Mouse (Mus musculus): ENCODE data around the gene Mapk8ip1. TPM values are rescaled to one million over a fixed set of nuclear protein-coding genes. Genes with fewer than 3 reads are reported as not detected.

Mapk8ip1 gene
- polyA plus RNA-seq, 1 experiment from 2014 or later: 30.4 TPM

- Histone ChIP-seq H3K27me3 (ENCODE audit: insufficient read depth, low read length) (no peaks in the 10 kb centered on the region), H3K9me3 (ENCODE audit: low read length) (peaks cover 6% of the 10 kb centered on the region), H3K4me3 (ENCODE audit: low read length) (no peak overlapping the region), H3K27ac (ENCODE audit: low read length) (no peak overlapping the region), H3K9ac (replicated peaks; ENCODE audit: low read length) (no peak overlapping the region), H3K36me3 (ENCODE audit: insufficient read depth, low read length) (no peaks in the 10 kb centered on the region), H3K4me2 (replicated peaks; ENCODE audit: low read depth, low read length) (no peak overlapping the region), H3K4me1 (ENCODE audit: insufficient read depth, low read length) (peaks cover 10% of the 10 kb centered on the region)
- ATAC-seq (ENCODE audit: low FRiP score, low TSS enrichment): no peak
- WGBS: 85% methylated on average over 4 of the region's 4 CpGs
These were observed 36.3 kb upstream of the Mapk8ip1 start for GRCm38 (mm10) chr2:92437366-92437765.

- 42% methylated on average over 6 of the region's 6 CpGs for WGBS
- Histone ChIP-seq H3K4me2 (replicated peaks; ENCODE audit: low read depth, low read length) (peak overlapping the region; percentile 67; the same call in 1 of the 2 replicates), H3K27me3 (ENCODE audit: insufficient read depth, low read length) (no peaks in the 10 kb centered on the region), H3K9ac (replicated peaks; ENCODE audit: low read length) (no peak overlapping the region), H3K36me3 (ENCODE audit: insufficient read depth, low read length) (no peaks in the 10 kb centered on the region), H3K27ac (ENCODE audit: low read length) (no peak overlapping the region), H3K4me1 (ENCODE audit: insufficient read depth, low read length) (peaks cover 28% of the 10 kb centered on the region), H3K4me3 (ENCODE audit: low read length) (no peak overlapping the region), H3K9me3 (ENCODE audit: low read length) (peaks cover 6% of the 10 kb centered on the region)
- no peak for ATAC-seq (ENCODE audit: low FRiP score, low TSS enrichment)
These were observed 34.0 kb upstream of the Mapk8ip1 start for GRCm38 (mm10) chr2:92435023-92435422.

- peaks cover 34% of the 10 kb centered on the region for H3K4me1 ChIP-seq (ENCODE audit: insufficient read depth, low read length)
These were observed 33.3 kb upstream of the Mapk8ip1 start for GRCm38 (mm10) chr2:92434375-92434745.

GRCm38 (mm10) chr2:92433578-92434374 is 32.7 kb upstream of the Mapk8ip1 start, which contains the start of gene Cry2:
Gene Cry2 (minus strand): TSS chr2:92434043.
- WGBS: under 1% methylated on average over 74 of the region's 76 CpGs
- H3K4me2 ChIP-seq (replicated peaks; ENCODE audit: low read depth, low read length): peak within 1 kb of the TSS; percentile 88
- 0 out of 2 replicates have a peak, but pooled peaks cover 3% of the 10 kb centered on the region for H3K36me3 ChIP-seq (ENCODE audit: insufficient read depth, low read length)
- H3K9me3 ChIP-seq (ENCODE audit: low read length): peaks cover 6% of the 10 kb centered on the region
- no peaks in the 10 kb centered on the region for H3K27me3 ChIP-seq (ENCODE audit: insufficient read depth, low read length)
- peak within 1 kb of the TSS; percentile 43; the same call in 1 of the 2 replicates for H3K27ac ChIP-seq (ENCODE audit: low read length)
- H3K4me1 ChIP-seq (ENCODE audit: insufficient read depth, low read length): peaks cover 39% of the 10 kb centered on the region
- peak within 1 kb of the TSS; percentile 88 for H3K4me3 ChIP-seq (ENCODE audit: low read length)
- H3K9ac ChIP-seq (replicated peaks; ENCODE audit: low read length): peak within 1 kb of the TSS; percentile 93
- peak; percentile 97 for ATAC-seq (ENCODE audit: low FRiP score, low TSS enrichment)

More at GRCm38 (mm10) chr2:92434375-92434745, 33.3 kb upstream of the Mapk8ip1 start:
- 7% methylated on average over 12 of the region's 12 CpGs for WGBS
- Histone ChIP-seq H3K27me3 (ENCODE audit: insufficient read depth, low read length) (no peaks in the 10 kb centered on the region), H3K4me2 (replicated peaks; ENCODE audit: low read depth, low read length) (peak overlapping the region; percentile 67), H3K9ac (replicated peaks; ENCODE audit: low read length) (peak overlapping the region; percentile 44), H3K9me3 (ENCODE audit: low read length) (peaks cover 6% of the 10 kb centered on the region), H3K27ac (ENCODE audit: low read length) (no peak overlapping the region), H3K4me3 (ENCODE audit: low read length) (peak overlapping the region; percentile 88), H3K36me3 (ENCODE audit: insufficient read depth, low read length) (0 out of 2 replicates have a peak, but pooled peaks cover 2% of the 10 kb centered on the region)
- ATAC-seq (ENCODE audit: low FRiP score, low TSS enrichment): no peak

- no peak for ATAC-seq (ENCODE audit: low FRiP score, low TSS enrichment)
- Histone ChIP-seq H3K36me3 (ENCODE audit: insufficient read depth, low read length) (0 out of 2 replicates have a peak, but pooled peaks cover 3% of the 10 kb centered on the region), H3K27ac (ENCODE audit: low read length) (peak overlapping the region; percentile 65), H3K4me3 (ENCODE audit: low read length) (peak overlapping the region; percentile 88), H3K27me3 (ENCODE audit: insufficient read depth, low read length) (no peaks in the 10 kb centered on the region), H3K4me2 (replicated peaks; ENCODE audit: low read depth, low read length) (peak overlapping the region; percentile 88), H3K9me3 (ENCODE audit: low read length) (peaks cover 6% of the 10 kb centered on the region), H3K9ac (replicated peaks; ENCODE audit: low read length) (peak overlapping the region; percentile 93), H3K4me1 (ENCODE audit: insufficient read depth, low read length) (peaks cover 49% of the 10 kb centered on the region)
- 37% methylated on average over 17 of the region's 17 CpGs for WGBS
These were observed 31.5 kb upstream of the Mapk8ip1 start for GRCm38 (mm10) chr2:92432299-92433295.

GRCm38 (mm10) chr2:92431611-92432179 is 30.6 kb upstream of the Mapk8ip1 start:
- Histone ChIP-seq H3K4me2 (replicated peaks; ENCODE audit: low read depth, low read length) (peak overlapping the region; percentile 88), H3K4me1 (ENCODE audit: insufficient read depth, low read length) (peaks cover 54% of the 10 kb centered on the region), H3K4me3 (ENCODE audit: low read length) (peak overlapping the region; percentile 88), H3K36me3 (ENCODE audit: insufficient read depth, low read length) (0 out of 2 replicates have a peak, but pooled peaks cover 3% of the 10 kb centered on the region), H3K27me3 (ENCODE audit: insufficient read depth, low read length) (no peaks in the 10 kb centered on the region), H3K9me3 (ENCODE audit: low read length) (peaks cover 6% of the 10 kb centered on the region), H3K9ac (replicated peaks; ENCODE audit: low read length) (peak overlapping the region; percentile 47), H3K27ac (ENCODE audit: low read length) (peak overlapping the region; percentile 65)
- 32% methylated on average over 11 of the region's 11 CpGs for WGBS
- ATAC-seq (ENCODE audit: low FRiP score, low TSS enrichment): no peak

GRCm38 (mm10) chr2:92430723-92431541 is 29.9 kb upstream of the Mapk8ip1 start:
- Histone ChIP-seq H3K4me2 (replicated peaks; ENCODE audit: low read depth, low read length) (peak overlapping the region; percentile 88), H3K27me3 (ENCODE audit: insufficient read depth, low read length) (no peaks in the 10 kb centered on the region), H3K27ac (ENCODE audit: low read length) (peak overlapping the region; percentile 65), H3K9ac (replicated peaks; ENCODE audit: low read length) (peak overlapping the region; percentile 47), H3K9me3 (ENCODE audit: low read length) (no peaks in the 10 kb centered on the region), H3K4me1 (ENCODE audit: insufficient read depth, low read length) (peaks cover 54% of the 10 kb centered on the region), H3K36me3 (ENCODE audit: insufficient read depth, low read length) (peaks cover 5% of the 10 kb centered on the region), H3K4me3 (ENCODE audit: low read length) (peak overlapping the region; percentile 88)
- WGBS: 48% methylated on average over 21 of the region's 21 CpGs
- ATAC-seq (ENCODE audit: low FRiP score, low TSS enrichment): peak; percentile 39

- WGBS: 73% methylated on average over 2 of the region's 2 CpGs
- Histone ChIP-seq H3K4me3 (ENCODE audit: low read length) (no peak overlapping the region), H3K9ac (replicated peaks; ENCODE audit: low read length) (0 out of 2 replicates have a peak overlapping the region, but pooled peaks have one; percentile 22), H3K9me3 (ENCODE audit: low read length) (no peaks in the 10 kb centered on the region), H3K27me3 (ENCODE audit: insufficient read depth, low read length) (no peaks in the 10 kb centered on the region), H3K4me1 (ENCODE audit: insufficient read depth, low read length) (peaks cover 58% of the 10 kb centered on the region), H3K27ac (ENCODE audit: low read length) (no peak overlapping the region), H3K4me2 (replicated peaks; ENCODE audit: low read depth, low read length) (no peak overlapping the region), H3K36me3 (ENCODE audit: insufficient read depth, low read length) (peaks cover 13% of the 10 kb centered on the region)
- ATAC-seq (ENCODE audit: low FRiP score, low TSS enrichment): no peak
These were observed 29.0 kb upstream of the Mapk8ip1 start for GRCm38 (mm10) chr2:92430089-92430488.
